Mouse (Mus musculus) kidney, postnatal 36 days (tissue): ENCODE data around the gene 9130019O22Rik.
A peak's percentile ranks its signal among the peaks of the same experiment; 100 is the strongest.
"Not testable (repeated sequence)": the region's sequence is repeated elsewhere in the genome, so short reads cannot be mapped to it uniquely, and the experiment has no call there.

Experiments used
- DNase-seq, 2 experiments: peaks; one replicate each; pipeline ENCODE4 v3.0.0; 2021 to 2022; ENCODE audit warnings: mixed read lengths in 2 of 2

Gene 9130019O22Rik

DNA sequence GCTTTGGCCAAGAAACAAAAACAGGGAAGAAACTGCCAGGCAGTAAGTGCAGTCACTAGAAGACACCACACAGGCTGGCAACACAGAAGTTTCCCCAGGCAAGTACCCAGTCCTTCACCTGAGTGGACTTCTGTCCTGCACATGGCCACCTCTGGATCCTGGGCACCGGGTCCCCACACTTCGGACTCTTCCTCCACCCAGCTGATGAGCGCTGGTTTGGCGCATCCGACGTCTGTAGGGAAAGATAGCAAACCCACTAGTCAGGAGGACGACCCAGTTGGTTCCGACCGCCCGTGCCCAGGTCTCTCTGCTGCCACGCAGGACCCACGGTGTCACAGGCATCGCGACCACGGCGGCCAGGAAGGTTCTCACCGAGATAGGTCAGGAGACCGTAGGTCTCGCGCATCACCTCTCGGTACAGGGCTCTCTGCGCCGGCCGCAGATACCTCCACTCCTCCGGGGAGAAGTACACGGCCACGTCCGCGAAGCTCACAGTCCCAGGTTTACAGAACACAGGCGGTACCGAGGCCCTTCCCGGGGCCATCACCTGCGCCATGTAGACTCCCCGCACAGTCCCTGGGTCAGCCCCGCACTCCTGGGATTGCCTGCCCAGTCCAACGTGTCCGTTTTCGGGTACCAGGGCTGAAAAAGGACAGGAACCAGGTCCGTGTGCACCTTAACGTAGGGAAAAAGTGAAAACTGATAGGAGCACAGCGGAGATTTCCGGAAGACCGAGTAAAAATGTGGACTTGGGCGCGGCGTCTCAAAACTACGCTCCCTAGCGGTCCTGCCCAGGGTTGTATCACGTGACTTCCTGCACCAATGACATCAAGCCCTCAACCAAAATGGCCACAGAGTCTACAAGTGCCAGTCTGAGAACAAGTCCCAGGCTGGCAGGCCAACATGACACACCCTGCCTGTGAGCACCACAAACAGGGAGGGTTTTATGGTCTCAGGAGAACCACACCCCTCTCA lies 11.4 kb downstream of the 9130019O22Rik start, which contains the start of gene Zfp747:
Gene Zfp747 (minus strand): TSS at position 780 of the 975 bp plus-strand sequence.
- DNase-seq, result peak; percentile 97 to 98

DNA sequence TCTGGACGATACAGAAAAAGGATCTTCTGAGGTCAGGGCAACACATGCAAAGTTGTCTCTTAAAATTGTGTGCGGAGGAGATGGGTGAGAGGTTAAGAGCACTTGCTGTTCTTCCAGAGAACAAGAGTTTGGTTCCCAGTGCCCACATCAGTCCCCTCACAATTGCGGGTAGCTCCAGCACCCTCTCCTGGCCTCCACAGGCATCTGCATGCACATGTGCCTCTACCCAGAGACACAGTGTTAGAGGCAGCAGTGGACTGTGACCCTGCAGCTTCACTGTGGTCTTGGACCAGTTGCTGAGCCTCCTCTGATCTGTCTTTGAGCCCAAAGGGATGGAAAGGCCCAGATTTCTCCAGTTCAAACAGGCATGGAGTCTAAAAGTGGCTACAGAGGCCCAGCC lies 15.1 kb downstream of the 9130019O22Rik start:
- DNase-seq, result not testable (repeated sequence)

DNA sequence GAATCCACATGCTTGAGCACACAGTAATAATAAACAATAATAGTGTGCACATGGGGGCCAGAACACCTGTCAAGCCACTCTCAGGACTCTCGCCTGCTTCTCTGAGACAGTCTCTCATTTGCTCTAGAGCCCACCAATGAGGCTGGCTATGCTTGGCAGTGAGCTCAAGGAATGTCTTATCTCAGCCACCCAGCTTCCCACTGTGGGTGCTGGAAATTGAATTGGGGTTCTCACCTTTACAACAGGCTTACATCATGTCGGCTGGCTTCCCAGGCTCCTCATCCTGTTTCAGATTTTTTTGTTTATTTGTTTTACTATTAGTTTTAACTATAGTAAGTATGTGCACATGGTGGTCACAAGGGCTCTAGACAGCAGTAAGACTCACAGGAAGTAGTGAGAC lies 15.8 kb downstream of the 9130019O22Rik start:
- no peak for DNase-seq

DNA sequence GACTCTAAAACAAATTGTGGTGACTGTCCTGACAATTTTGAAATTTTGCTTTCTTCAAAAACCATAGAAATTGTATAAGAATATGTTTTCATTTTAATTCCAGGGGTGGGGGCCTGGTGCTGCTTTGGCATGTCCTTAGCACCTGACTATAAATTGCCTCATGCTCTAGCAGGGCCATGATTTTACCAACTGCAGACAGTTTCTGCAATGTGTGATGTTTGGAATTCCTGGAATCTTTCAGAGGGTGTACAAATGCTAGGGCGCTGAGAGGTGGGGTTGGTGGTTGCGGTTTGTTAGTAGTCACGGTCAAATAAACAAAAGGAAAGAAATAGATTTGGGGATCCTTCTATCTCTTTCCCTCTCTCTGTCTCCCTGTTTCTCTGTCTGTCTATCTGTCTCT lies 20.7 kb downstream of the 9130019O22Rik start:
- DNase-seq, result no peak

DNA sequence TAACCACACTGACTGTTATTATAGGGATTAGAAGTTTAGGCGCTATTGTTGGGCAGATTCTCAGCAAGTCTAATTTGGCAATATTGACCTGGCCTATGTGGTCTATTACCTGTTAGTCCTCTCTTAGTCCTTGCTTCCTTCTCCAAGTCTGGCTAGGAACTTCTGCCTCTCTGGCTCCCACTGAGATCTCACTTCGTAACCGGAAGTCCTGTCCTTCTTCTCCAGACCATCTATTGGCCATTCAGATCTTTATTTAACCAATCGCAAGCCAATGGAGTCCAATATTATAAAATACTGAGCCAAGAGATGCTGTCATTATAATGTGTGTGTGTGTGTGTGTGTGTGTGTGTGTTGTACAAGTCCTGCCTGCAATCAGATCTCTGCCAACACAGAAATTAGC lies 22.8 kb downstream of the 9130019O22Rik start:
- peak in 1 of 2 experiments; percentile 27 for DNase-seq

DNA sequence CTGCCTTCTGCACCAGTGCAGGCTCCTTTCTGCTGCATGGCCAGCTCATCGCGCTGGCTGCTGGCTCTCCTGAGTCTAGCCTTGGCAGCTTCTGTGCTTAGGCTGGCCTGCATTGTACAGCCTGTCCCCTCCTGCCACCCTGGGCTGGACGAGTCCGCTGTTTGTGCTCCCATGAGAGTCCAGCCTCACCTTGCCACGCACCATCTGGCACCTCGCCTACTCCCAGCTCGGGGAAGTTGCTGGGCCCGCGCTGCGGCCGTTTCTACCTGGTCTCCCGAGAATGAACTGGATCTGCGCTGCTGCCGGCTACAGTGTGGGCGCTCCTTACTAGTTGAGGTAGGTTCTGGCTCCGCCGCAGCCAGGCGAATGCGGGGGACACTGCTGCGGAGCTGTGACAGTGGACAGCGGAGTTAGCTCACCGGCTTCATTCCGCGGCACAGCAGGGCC lies 23.5 kb downstream of the 9130019O22Rik start:
- peak; percentile 37 to 73 for DNase-seq

DNA sequence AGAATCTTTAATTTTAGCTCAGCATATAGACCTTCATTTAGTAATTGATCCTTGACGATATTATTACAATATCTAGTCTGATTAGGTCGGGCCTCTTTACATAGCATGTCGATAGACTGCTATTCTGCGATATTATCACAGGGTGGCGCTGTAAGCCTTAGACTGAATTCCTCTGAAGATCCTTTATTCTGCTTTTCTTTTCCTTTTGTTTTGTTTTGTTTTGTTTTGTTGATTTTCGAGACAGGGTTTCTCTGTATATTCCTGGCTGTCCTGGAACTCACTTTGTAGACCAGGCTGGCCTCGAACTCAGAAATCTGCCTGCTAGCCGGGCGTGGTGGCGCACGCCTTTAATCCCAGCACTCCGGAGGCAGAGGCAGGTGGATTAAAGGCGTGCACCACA lies 24.5 kb downstream of the 9130019O22Rik start:
- DNase-seq, result peak; percentile 42 to 47

DNA sequence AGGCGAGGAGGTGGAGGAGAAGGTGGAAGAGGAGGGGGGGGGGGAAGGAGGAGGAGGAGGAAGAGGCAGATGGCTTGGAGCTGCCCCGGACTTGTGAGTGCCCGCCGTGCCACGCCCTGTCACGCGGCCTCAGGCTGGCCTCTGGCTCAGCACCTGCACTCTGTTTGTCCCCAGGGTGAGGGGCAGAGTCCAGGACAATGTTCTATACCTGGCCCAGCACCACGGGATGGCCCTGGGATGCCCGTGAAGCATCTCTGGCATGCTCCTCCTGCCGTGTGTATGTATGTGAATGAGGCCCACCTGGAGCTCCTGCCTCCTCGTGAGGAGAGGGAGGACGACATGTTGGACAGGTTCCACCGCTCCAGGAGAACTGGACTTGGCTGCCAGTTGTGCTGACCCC lies 25.5 kb downstream of the 9130019O22Rik start:
- DNase-seq, result peak; percentile 77 to 78

DNA sequence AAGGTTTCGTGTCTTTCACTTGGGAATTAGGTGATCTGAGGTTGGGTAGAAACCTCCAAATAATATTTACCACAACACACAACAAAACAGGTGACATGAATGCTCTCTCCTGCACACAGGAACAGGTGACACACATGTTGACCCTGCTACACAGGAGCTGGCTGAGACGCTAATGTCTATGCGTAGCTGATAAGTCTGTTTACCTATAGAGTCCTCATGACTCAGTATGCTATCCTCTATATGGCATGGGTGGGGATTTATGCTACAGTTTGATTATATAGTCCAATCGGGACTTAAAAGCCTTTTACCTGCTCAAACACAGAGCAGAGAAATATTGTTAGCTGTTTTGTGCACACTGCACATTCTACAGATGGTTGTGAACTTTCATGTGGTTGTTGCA lies 26.7 kb downstream of the 9130019O22Rik start:
- no peak for DNase-seq

DNA sequence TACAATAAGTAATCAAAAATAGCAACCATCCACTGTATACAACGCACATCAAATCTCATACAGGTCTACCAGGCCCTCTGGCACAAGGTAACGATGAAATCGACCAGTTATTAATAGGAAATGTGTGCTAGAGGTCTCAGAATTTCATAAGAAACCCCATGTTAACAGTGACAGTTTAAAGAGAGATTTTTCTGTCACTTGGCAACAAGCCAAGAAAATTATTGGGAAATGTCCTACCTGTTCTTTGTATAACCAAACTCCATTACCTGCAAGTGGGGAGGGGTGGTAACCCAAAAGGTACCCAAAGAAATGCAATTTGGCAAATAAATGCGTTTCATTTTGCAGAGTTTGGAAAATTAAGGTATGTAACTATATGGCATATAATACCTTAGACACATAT lies 28.5 kb downstream of the 9130019O22Rik start:
- no peak for DNase-seq

DNA sequence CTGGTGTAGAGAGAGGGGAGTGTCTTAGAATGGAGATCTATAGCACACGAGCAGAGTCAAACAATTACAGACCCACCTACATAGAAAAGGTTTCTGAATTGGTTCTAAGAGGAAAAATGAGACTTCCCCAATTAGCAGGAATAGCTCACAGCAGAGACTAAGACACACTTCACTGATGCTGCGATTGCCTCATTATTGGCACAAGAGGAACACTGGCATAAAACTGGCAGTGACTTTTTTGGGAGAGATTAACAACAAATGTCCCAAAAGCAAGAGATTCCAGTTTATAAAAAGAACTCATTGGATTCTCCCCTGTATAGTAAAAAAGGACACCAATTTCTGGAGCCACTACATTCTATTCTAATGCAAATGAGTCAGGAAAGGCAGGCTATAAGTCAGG lies 29.1 kb downstream of the 9130019O22Rik start:
- no peak for DNase-seq

DNA sequence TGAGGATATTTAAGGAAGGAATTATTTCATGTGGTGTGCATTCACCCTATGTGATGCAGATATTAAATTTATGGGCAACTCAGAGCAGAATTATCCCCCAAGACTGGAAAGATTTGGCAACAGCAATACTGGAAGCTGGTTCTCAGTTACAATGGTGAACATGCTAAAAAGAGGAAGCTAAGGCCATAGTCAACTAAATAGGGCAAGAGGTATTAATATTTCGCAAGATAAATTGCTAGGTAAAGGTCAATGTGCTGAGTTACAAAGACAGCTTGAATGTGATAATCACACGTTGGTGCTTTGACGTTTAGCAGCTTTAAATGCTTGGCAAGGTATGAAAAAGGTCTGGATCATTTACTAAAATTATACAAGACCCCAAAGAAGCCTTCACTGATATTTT lies 31.2 kb downstream of the 9130019O22Rik start:
- no peak for DNase-seq

DNA sequence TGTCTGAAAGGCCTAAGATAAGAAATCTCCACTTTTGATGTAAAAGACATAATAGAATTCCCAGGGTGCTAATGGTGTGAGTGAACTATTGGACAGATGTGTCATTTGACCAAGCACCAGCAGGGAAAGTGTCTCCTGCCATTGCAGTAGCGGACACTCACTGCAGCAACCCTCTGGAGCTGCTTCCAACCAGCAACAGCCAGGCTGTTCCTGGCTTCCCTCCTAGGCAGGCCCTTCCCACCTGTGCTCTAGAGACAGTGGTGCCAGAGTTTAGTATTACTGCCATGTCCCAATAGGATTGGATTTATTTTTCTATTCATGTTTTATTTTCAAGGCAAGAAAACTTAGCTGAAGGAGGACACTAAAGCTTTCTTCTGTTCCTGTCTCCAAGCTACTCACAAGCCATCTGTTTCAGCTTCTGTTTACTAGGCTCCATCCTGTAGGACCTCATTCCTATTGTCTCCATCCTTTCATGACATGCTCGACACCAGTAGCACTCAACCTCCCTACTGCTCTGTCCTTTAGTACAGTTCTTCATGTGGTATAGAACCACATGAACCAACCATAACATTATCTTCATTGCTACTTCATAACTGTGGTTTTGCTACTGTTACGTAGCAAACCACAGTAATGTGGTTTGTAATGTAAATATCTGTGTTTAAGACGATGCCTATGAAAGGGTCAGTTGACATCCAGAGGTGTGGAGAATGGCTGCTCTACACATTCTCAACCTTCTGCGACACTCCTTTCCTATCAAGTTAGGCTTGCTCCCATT lies 35.5 kb downstream of the 9130019O22Rik start:
- DNase-seq, result no peak

DNA sequence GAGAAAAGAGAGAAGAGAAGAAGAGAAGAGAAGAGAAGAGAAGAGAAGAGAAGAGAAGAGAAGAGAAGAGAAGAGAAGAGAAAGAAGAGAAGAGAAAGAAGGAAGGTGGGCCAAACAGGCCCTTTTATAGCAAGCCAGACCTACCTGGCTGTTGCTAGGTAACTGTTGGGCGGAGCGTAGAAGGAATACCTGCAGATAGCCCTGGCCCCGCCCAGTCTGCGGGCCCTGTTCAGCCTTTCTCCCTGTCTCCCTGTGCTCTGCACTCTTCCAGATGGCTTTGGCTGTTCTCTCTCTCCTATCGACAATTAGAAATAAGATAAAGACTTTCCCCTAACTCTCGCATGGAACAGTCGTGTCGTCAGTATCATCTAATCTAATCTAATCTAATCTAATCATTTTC lies 40.3 kb downstream of the 9130019O22Rik start:
- peak; percentile 86 to 87 for DNase-seq

DNA sequence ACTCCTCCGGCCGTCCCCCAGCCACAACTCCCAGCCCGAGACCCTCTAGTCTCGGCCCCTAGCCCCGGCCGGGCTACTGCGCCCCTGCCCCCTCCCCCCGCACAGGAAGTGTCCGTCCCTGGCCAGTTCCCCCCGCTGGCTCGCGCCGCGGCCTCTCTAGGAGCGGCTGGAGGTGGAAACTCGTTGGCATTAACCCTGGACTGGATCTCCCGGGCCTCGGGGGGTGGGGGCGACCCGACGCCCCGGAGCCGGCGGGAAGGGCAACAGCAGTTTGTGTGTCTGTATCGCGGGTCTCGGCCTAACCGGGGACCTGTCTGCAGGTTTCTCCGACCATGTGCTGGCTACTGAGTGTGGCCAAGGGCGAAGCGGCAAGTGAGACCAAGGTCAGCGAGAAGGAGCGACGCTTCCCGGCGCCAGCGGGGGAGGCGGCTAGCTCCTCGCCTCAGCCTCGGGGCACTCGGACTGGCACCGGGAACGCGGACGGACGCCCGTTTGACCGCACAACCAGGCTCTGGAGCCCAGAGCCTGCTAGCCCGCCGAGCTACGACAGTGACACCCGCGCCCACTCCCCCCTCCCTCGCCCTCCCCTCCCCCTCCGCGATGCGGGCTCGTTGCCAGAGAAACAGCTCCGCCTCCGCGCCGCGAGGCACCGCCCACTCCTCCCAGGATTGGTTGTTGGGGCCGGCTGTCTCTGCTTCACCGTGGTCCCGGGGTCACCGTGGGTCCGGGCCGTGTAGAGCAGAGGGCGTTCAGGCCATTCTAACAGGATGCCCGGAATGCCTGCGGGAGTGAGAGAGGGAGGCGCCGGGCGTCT lies 41.2 kb downstream of the 9130019O22Rik start, which contains the start of gene Zfp768:
Gene Zfp768 (minus strand): TSS at position 78 of the 814 bp plus-strand sequence.
- peak; percentile 96 to 97 for DNase-seq

DNA sequence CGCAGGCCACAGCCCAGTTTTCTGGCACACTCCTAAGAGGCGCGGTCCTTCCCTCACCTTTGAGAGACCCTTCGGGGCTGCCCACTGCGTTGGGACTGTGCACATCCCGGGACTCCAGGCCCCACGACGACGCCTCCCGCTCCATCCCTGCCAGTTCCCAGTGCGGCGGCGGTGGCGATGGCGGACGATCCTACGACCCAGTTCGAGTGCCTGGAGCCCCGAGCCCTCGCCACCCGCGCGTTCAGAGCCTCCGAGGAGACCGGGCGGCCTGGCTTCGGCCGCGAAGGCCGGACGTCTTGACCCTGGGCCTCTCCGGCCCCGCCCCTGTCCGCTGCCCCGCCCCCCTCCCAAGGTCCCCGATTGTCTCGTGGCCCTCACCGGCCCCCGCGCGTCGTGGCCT lies 41.9 kb downstream of the 9130019O22Rik start:
- peak; percentile 65 to 76 for DNase-seq

DNA sequence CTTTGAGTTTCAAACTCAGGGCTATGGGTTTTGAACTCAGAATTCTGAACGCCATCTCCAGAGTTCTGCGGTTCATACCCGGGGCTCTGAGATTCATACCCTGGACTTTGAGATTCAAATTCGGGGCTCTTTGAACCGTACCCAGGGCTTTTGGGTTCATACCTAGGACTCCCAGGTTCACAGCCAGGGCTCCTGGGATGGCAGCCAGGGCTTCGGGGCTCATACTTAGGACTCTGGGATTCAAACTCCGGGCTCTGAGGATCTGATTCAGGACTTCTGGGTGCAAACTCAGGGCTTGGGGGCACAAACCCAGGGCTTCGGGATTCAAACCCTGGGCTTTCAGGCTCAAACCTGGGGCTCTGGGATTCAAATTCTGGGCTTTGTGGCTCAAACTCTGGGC lies 42.6 kb downstream of the 9130019O22Rik start:
- DNase-seq, result peak; percentile 26 to 73

DNA sequence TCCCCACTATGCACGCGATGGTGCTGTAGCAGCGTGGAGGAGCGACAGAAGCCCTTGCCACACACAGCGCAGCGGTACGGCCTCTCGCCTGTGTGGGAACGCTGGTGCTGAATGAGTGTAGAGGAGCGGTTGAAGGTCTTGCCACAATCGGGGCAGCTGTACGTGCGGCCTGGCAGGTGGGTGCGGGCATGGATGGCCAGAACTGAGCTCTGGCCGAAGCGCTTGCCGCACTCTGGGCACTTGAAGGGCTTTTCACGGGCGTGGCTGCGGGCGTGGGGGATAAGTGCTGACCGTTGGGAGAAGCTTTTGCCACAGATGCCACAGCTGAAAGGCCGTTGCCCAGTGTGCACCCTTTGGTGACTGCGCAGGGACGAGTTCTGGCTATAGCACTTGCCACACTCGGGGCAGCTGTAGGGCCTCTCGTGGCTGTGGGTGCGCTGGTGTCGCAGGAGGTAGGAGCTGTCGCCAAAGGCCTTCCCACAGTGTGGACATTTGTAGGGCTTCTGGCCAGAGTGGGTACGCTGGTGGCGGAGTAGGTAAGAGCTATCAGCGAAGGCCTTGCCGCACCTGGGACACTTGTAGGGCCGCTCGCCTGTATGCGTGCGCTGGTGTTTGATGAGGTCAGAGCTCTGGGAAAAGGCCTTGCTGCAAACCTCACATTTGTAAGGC lies 43.5 kb downstream of the 9130019O22Rik start:
- peak in 1 of 2 experiments; percentile 14 for DNase-seq

DNA sequence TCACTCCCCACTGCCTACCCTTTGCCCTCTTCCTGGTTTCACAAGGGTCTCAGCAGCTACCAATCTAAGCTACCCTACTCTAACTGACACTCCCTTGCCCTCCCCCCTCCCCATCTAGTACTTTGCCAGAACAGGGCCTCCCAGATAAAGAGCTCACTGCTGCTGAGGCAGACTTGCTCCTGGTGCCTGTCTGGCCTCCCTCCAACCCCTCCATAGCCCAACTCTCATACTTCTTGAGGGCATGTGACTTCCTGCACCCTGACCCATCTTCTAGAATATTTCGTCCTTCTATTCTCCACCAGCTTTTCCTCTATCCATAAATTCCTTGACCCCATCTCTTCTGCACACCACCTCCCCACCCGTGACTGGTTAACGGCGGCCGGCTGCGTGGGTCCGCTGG lies 44.1 kb downstream of the 9130019O22Rik start:
- peak in 1 of 2 experiments; percentile 40 for DNase-seq

DNA sequence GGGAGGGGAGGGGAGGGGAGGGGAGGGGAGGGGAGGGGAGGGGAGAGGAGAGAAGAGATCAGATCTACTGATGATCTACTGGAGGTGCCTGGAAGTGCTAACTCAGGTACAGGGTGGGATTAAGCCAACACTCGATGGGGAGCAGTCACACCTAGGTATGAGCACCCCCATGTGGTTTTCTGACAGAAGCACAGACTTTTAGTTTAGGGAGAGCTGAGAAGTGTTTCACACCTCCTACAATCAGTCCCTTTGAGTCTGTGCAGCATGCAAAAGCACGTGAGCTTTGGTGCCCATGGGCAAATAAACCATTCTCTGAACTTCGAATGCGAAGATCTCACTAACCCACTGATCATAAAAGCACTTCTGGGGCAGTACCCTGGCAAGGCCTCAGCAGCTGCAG lies 44.6 kb downstream of the 9130019O22Rik start:
- DNase-seq, result peak; percentile 29 to 45

DNA sequence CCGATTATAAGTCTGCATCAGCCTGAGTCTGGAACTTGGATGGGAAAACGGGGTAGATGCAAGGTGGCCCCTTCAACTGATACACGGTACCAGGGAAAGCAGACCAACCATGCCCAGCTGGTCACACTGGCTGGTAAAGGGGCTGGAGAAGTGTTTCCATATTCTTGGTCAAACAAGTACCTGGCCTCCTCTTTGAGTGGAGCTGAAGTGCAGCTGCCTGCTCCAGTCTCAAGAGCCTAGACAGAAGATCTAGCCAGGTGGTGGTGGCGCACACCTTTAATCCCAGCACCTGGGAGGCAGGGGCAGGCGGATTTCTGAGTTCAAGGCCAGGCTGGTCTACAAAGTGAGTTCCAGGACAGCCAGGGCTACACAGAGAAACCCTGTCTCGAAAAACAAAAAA lies 45.1 kb downstream of the 9130019O22Rik start:
- DNase-seq, result not testable (repeated sequence)

DNA sequence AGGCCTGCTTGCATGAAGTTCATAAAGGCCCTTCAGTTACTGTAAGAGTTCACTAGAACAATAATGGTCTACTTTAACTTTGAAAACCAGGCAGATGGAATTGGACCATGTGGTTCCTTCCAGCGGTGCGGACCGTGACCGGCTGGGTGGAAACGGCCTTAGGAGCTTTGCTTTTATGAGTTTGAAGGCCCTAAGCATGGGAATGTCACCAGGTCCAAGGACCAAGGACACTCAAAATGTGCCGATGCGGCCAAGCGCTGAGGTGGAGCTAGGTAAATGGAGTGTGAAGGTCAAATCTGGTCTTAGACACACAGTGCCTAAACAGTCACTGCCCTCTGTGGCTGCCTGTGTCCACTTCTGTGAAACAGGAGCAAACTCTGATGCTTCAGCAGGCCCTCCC lies 45.6 kb downstream of the 9130019O22Rik start:
- DNase-seq, result peak; percentile 78 to 82
